Comparison of ENCODE assay signal across 20 mouse cellular contexts in genomic region chr11:68458086-68458485, GRCm38 (mm10). TPM values are rescaled to one million over a fixed set of nuclear protein-coding genes. Genes with fewer than 3 reads are reported as not detected.
DNase-seq lines count a peak whose midpoint lies in the region; ATAC-seq and TF ChIP-seq lines count a peak whose summit lies in the region.
"Had no signal": no experiment of that assay in that cellular context is flagged by ENCODE, and none has a peak within 500 bp of the region (broad histone marks: within the 10 kb centered on the region; RNA-seq: fewer than 3 reads in every experiment).

No protein-coding gene starts in this region.

- H3K27me3 ChIP-seq in liver, postnatal 0 days (ENCODE audit: insufficient read depth, low read length) = no peaks in the 10 kb centered on the region
- no peaks in the 10 kb centered on the region for H3K27me3 ChIP-seq in forebrain, embryonic 15.5 days
- H3K27me3 ChIP-seq: hindbrain, embryonic 15.5 days; liver, embryonic 15.5 days; stomach, embryonic 15.5 days had no signal

- H3K9me3 ChIP-seq in liver, postnatal 0 days (ENCODE audit: low read length) = no peaks in the 10 kb centered on the region
- no peaks in the 10 kb centered on the region for H3K9me3 ChIP-seq in forebrain, embryonic 15.5 days
- H3K9me3 ChIP-seq: heart, embryonic 10.5 days; hindbrain, embryonic 15.5 days; liver, embryonic 15.5 days; stomach, embryonic 15.5 days had no signal

- H3K36me3 ChIP-seq in liver, postnatal 0 days (replicated peaks; ENCODE audit: insufficient read depth, low read length) = no peaks in the 10 kb centered on the region
- no peaks in the 10 kb centered on the region for H3K36me3 ChIP-seq in forebrain, embryonic 15.5 days
- H3K36me3 ChIP-seq: heart, embryonic 10.5 days; hindbrain, embryonic 15.5 days; liver, embryonic 15.5 days; stomach, embryonic 15.5 days had no signal

- no peak for DNase-seq in liver, postnatal 0 days
- DNase-seq in liver = no peak
- peak; percentile 82 for DNase-seq in Muller cell, postnatal 12 days (ENCODE audit: inconsistent ontology term)
- peak; percentile 72 for DNase-seq in fibroblast of lung, adult 2 months (ENCODE audit: low read depth)
- DNase-seq in skeletal muscle tissue, adult 2 months (ENCODE audit: low read depth, low spot score) = peak; percentile 13
- DNase-seq in adrenal gland, postnatal 25 days = no peak
- DNase-seq: adrenal gland, postnatal 10 days; cerebellum, adult 9-11 months; gastrocnemius, postnatal 14 days; heart, postnatal 10 days; midbrain, embryonic 14.5 days; right cerebral cortex, adult 18-20 months had no signal

- ATAC-seq in liver, postnatal 0 days = peak; percentile 21; the same call in 1 of the 2 replicates
- ATAC-seq in forebrain, embryonic 15.5 days (replicated peaks) = no peak
- ATAC-seq: intestine, embryonic 16.5 days had no signal

- H3K27ac ChIP-seq in liver, postnatal 0 days (ENCODE audit: low read depth) = no peak overlapping the region
- H3K27ac ChIP-seq in forebrain, embryonic 15.5 days (replicated peaks) = no peak overlapping the region
- H3K27ac ChIP-seq: heart, embryonic 10.5 days; hindbrain, embryonic 15.5 days; kidney, postnatal 0 days; liver, embryonic 15.5 days; stomach, embryonic 15.5 days had no signal

- H3K4me2 ChIP-seq in liver, postnatal 0 days (ENCODE audit: low read depth, low read length) = no peak overlapping the region
- H3K4me2 ChIP-seq in forebrain, embryonic 15.5 days (replicated peaks) = no peak overlapping the region
- H3K4me2 ChIP-seq: hindbrain, embryonic 15.5 days; liver, embryonic 15.5 days; stomach, embryonic 15.5 days had no signal

- H3K4me1 ChIP-seq in liver, postnatal 0 days (ENCODE audit: insufficient read depth) = no peaks in the 10 kb centered on the region
- no peaks in the 10 kb centered on the region for H3K4me1 ChIP-seq in forebrain, embryonic 15.5 days
- H3K4me1 ChIP-seq: heart, embryonic 10.5 days; hindbrain, embryonic 15.5 days; liver, embryonic 15.5 days; stomach, embryonic 15.5 days had no signal

- no peak for TF ChIP-seq EP300 in liver, postnatal 0 days (IDR thresholded peaks at IDR 0.05; ENCODE audit: low read depth)

- H3K9ac ChIP-seq in liver, postnatal 0 days (replicated peaks) = no peak overlapping the region
- no peak overlapping the region for H3K9ac ChIP-seq in forebrain, embryonic 15.5 days (replicated peaks)
- H3K9ac ChIP-seq: hindbrain, embryonic 15.5 days; liver, embryonic 15.5 days; stomach, embryonic 15.5 days had no signal

- 59% methylated on average over 8 of the region's 8 CpGs for WGBS in liver, postnatal 0 days (ENCODE audit: insufficient replicate concordance)
- WGBS in forebrain, embryonic 15.5 days = 76% methylated on average over 8 of the region's 8 CpGs

- no peak for TF ChIP-seq CTCF in liver, postnatal 0 days (IDR thresholded peaks at IDR 0.05; ENCODE audit: low read depth)

- H3K4me3 ChIP-seq in liver, postnatal 0 days (ENCODE audit: low read depth, low read length) = no peak overlapping the region
- no peak overlapping the region for H3K4me3 ChIP-seq in forebrain, embryonic 15.5 days
- H3K4me3 ChIP-seq: heart, embryonic 10.5 days; hindbrain, embryonic 15.5 days; liver, embryonic 15.5 days; stomach, embryonic 15.5 days had no signal

RNA-seq across cellular contexts. Expression of gene Pik3r5, which starts 26.2 kb away (rescaled TPM):
- 0.82 and 0.86 TPM in 2 replicates for polyA plus RNA-seq in liver, postnatal 0 days (2015; fragmentation: Nextera tagmentation; extraction: Ambion mirVana)
- polyA plus RNA-seq in forebrain, embryonic 15.5 days (2015; fragmentation: Nextera tagmentation; extraction: Ambion mirVana) = 0.11 and 0.20 TPM in 2 replicates
- total RNA-seq in adrenal gland, postnatal 25 days (2021) = 0.94 and 1.3 TPM in 2 replicates

RNA-seq across cellular contexts. Expression of gene Pik3r6, which starts 44.7 kb away (rescaled TPM):
- polyA plus RNA-seq in liver, postnatal 0 days (2015; fragmentation: Nextera tagmentation; extraction: Ambion mirVana) = 2.4 and 2.5 TPM in 2 replicates
- polyA plus RNA-seq in forebrain, embryonic 15.5 days (2015; fragmentation: Nextera tagmentation; extraction: Ambion mirVana) = 1.4 and 2.3 TPM in 2 replicates
- total RNA-seq in adrenal gland, postnatal 25 days (2021) = 2.2 and 2.6 TPM in 2 replicates

RNA-seq across cellular contexts. Expression of gene Ntn1, which starts 57.5 kb away (rescaled TPM):
- polyA plus RNA-seq in liver, postnatal 0 days (2015; fragmentation: Nextera tagmentation; extraction: Ambion mirVana) = 0.76 and 0.95 TPM in 2 replicates
- polyA plus RNA-seq in forebrain, embryonic 15.5 days (2015; fragmentation: Nextera tagmentation; extraction: Ambion mirVana) = 6.7 and 8.1 TPM in 2 replicates
- total RNA-seq in adrenal gland, postnatal 25 days (2021) = 5.5 and 6.4 TPM in 2 replicates
- total RNA-seq: megakaryocyte progenitor cell, adult 5-6 weeks had no signal

Comparison
In these comparisons a context has a peak if more than half of its experiments do, and no peak if none do; other contexts are left out.
1. DNase-seq: peak in Muller cell, postnatal 12 days (single experiment), fibroblast of lung, adult 2 months (single experiment) and skeletal muscle tissue, adult 2 months (single experiment); none in liver, postnatal 0 days (single experiment), liver (single experiment) and adrenal gland, postnatal 25 days (single experiment).